Mouse (Mus musculus): Measurements from ENCODE around the gene Rnf212b.

DNA sequence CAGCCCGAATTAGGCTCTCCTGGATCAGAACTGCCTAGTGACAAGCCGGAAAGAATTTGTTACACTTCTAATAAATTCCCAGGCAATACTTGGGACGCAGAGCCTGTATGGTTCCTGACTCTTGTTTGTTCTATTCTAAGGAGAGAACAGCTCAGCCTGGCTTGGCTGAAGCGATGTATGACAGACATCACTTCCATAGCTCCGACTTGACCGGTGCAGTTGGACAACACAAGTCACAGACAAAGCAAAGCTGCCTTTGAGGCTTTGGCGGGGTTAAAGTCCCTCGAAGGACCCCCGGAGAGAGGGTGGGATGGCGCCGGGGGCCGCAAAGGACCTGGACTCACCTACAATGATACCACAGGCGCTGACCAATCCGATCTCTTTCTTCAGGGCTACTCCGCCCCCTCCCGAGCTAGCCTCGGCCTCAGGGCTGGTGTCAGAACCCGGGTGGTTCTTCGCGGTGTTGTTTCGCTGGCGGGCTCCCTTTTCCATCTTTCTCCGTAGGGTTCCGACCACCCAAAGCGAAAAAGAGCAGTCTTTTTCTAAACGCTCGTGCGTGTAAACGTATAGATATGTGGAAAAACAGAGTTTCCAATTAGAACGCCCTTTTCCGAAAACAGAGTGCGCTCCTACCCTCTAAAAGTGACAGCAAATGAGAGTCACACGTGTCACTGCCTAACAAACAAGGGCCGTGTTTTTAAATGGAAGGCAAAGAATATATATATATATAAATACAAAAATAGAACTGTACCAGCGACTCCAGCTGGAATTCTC, 32.9 kb upstream of the Rnf212b start:
- TF ChIP-seq CTCF (IDR thresholded peaks at IDR 0.05; ENCODE audit: low read depth) = no peak
- TF ChIP-seq EP300 (IDR thresholded peaks at IDR 0.05; ENCODE audit: low read depth) = no peak
